Mouse (Mus musculus): Measurements from ENCODE around the gene Poll.

The Poll gene

GRCm38 (mm10) chr19:45535214-45535735 lies 25.1 kb downstream of the Poll start:
- DNase-seq (ENCODE audit: low read depth, low spot score): no peak

- no peak for DNase-seq (ENCODE audit: low read depth, low spot score)
These were observed 26.7 kb downstream of the Poll start for GRCm38 (mm10) chr19:45533617-45534016.

- no peak for DNase-seq (ENCODE audit: low read depth, low spot score)
These were observed 28.8 kb downstream of the Poll start for GRCm38 (mm10) chr19:45531554-45531953.

DNA sequence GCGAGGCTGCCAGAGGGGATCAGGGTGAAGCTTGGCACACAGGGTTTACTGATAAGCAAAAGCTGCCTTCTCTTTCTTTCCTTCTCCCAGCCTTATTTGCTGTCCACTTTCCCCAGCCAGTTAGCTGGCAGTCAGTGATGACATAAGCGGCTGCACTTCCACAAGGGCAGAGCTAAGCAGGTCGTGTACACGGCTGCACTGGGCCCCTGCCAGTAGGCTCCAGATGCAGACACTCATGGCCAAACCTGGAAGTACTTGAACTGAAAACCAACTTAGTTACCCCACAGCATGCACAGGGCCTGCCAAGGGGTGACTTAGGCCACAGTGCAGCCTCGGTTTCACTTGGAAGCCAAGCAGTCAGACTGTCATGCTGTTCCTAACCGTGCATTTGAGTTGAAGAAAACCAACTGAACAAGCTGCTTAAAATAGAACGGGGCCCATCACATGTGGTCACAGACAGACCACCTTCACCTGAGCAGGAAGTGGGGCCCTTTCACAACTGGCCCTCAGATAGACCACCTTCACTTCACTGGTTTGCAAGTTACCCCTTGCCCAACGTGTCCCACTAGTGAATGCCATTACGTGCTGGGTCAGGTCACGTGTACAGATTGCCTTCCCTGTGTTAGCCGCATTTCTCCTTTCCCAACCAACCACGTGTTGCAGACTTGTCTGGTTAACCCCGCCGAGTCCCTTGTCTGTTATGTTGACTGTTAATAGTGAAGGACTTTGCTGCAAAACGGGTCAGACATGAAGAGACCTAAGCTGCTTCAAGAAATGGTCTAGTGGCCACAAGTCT lies 29.9 kb downstream of the Poll start:
- no peak for DNase-seq (ENCODE audit: low read depth, low spot score)

GRCm38 (mm10) chr19:45529294-45529693 lies 31.0 kb downstream of the Poll start:
- DNase-seq (ENCODE audit: low read depth, low spot score): no peak

GRCm38 (mm10) chr19:45527931-45528534 lies 32.3 kb downstream of the Poll start:
- no peak for DNase-seq (ENCODE audit: low read depth, low spot score)

- no peak for DNase-seq (ENCODE audit: low read depth, low spot score)
These were observed 32.9 kb downstream of the Poll start for GRCm38 (mm10) chr19:45527382-45527781.

DNA sequence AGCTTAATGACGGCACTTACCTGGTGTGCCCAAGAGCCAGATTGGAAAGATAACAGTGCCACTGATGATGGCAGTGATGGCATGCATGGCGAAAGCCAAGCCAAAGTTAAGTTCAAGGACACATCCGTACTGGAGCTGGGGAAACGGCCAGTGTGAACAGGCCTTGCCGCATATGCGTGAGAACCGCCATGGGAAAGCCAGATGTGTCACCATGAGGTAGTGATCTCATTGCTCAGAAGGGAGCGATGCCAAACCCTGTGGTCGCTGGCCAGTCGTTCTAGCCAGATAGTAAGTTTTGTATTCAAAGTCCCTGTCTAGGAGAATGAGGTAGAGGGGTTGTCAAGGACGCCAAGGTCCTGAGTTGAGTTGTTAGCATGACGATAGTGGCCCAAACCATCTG lies 44.1 kb downstream of the Poll start:
- no peak for DNase-seq (ENCODE audit: low read depth, low spot score)

DNA sequence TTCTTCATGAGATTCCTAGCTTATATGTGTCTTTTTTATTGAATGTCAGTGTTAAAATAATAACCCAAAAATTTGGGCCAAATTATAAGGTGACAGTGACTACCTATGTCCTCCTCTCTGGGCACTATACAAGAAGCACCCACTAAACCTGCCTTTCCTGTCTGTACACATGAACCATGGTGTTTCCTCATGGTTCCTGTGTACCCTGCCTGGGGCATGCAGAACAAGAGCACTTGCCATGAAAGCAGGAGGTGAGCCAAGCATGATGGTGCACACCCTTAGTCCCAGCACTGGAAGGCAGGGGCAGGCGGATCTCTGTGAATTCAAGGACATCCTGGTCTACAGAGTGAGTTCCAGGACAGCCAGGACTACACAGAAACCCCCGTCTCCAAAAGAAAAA lies 45.0 kb downstream of the Poll start:
- DNase-seq (ENCODE audit: low read depth, low spot score): no peak

DNA sequence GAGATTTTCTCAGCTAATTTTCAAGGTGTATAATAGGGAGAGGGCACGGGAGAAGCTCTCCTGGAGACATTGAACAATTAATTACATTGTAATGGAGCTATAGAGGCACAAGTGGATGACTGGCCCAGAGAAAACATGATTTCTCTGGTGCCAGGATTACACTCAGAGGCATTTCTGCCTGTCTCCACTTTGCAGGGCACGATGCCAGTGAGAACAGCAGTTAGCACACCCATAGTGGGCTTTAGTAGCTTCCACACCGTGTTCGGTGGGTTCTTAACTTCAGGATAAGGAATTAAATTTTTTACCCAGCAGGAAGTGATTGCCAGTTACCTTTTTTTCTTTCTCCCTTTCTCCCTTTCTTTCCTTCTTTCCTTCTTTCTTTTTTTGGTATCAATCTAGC lies 48.9 kb downstream of the Poll start:
- no peak for DNase-seq (ENCODE audit: low read depth, low spot score)

- no peak for DNase-seq (ENCODE audit: low read depth, low spot score)
These were observed 49.7 kb downstream of the Poll start for GRCm38 (mm10) chr19:45510680-45511079.

DNA sequence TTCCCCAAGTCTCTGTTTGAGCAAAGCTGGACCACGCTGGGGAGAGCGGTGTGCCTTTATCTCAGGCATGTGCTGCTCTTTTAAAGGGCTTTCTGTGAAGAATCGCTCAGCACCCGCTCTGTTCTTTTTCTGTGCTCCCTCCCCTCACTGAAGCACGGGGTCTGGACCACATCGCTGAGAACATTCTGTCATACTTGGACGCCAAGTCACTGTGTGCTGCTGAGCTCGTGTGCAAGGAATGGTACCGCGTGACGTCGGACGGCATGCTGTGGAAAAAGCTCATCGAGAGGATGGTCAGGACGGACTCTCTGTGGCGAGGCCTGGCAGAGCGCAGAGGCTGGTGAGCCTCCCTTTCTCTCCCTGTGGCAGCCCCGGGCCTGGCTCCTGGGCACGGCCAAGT lies 52.8 kb downstream of the Poll start:
- DNase-seq (ENCODE audit: low read depth, low spot score): no peak

GRCm38 (mm10) chr19:45505446-45505845 lies 54.9 kb downstream of the Poll start:
- DNase-seq (ENCODE audit: low read depth, low spot score): no peak
